Mouse (Mus musculus) kidney, postnatal 25 days (tissue): ENCODE data around the gene Adgrl2.

ENCODE experiments used
- DNase-seq, 2 experiments: peaks; one replicate each; pipeline ENCODE4 v3.0.0; 2021; ENCODE audit warnings: mixed read lengths in 2 of 2

Gene Adgrl2

GRCm38 (mm10) chr3:148920881-148921280 lies 69.5 kb downstream of the Adgrl2 start:
- peak; percentile 30 to 46 for DNase-seq

- no peak for DNase-seq
Measured at GRCm38 (mm10) chr3:148918425-148918824, 71.9 kb downstream of the Adgrl2 start.

GRCm38 (mm10) chr3:148917837-148918236 lies 72.5 kb downstream of the Adgrl2 start:
- DNase-seq, result no peak

GRCm38 (mm10) chr3:148916226-148916625 lies 74.1 kb downstream of the Adgrl2 start:
- no peak for DNase-seq

GRCm38 (mm10) chr3:148912944-148913684 lies 77.2 kb downstream of the Adgrl2 start:
- no peak for DNase-seq

- no peak for DNase-seq
Measured at GRCm38 (mm10) chr3:148912536-148912935, 77.8 kb downstream of the Adgrl2 start.

- no peak for DNase-seq
Measured at GRCm38 (mm10) chr3:148907873-148908272, 82.5 kb downstream of the Adgrl2 start.

GRCm38 (mm10) chr3:148907024-148907778 lies 83.2 kb downstream of the Adgrl2 start:
- no peak for DNase-seq

GRCm38 (mm10) chr3:148905906-148906779 lies 84.2 kb downstream of the Adgrl2 start:
- no peak for DNase-seq

- no peak for DNase-seq
Measured at GRCm38 (mm10) chr3:148905435-148905834, 84.9 kb downstream of the Adgrl2 start.

- no peak for DNase-seq
Measured at GRCm38 (mm10) chr3:148899857-148900256, 90.5 kb downstream of the Adgrl2 start.

GRCm38 (mm10) chr3:148899416-148899815 lies 90.9 kb downstream of the Adgrl2 start:
- no peak for DNase-seq

GRCm38 (mm10) chr3:148898535-148899250 lies 91.7 kb downstream of the Adgrl2 start:
- no peak for DNase-seq

GRCm38 (mm10) chr3:148896281-148896680 lies 94.1 kb downstream of the Adgrl2 start:
- DNase-seq, result no peak

- no peak for DNase-seq
Measured at GRCm38 (mm10) chr3:148895396-148896109, 94.8 kb downstream of the Adgrl2 start.

GRCm38 (mm10) chr3:148894867-148895266 lies 95.5 kb downstream of the Adgrl2 start:
- no peak for DNase-seq

- no peak for DNase-seq
Measured at GRCm38 (mm10) chr3:148887902-148888301, 102.5 kb downstream of the Adgrl2 start.

GRCm38 (mm10) chr3:148886956-148887355 lies 103.4 kb downstream of the Adgrl2 start:
- peak; percentile 89 to 91 for DNase-seq

GRCm38 (mm10) chr3:148885980-148886668 lies 104.2 kb downstream of the Adgrl2 start:
- DNase-seq, result no peak

- DNase-seq, result no peak
Measured at GRCm38 (mm10) chr3:148885184-148885583, 105.2 kb downstream of the Adgrl2 start.

GRCm38 (mm10) chr3:148881431-148881830 lies 108.9 kb downstream of the Adgrl2 start:
- no peak for DNase-seq
